Mouse (Mus musculus): ENCODE data around the gene Mad2l2. TPM values are rescaled to one million over a fixed set of nuclear protein-coding genes. Genes with fewer than 3 reads are reported as not detected.
"Not testable (repeated sequence)": the region's sequence is repeated elsewhere in the genome, so short reads cannot be mapped to it uniquely, and the experiment has no call there.

Mad2l2 gene
- polyA plus RNA-seq, 1 experiment from 2014 or later: 78.3 TPM

- H3K4me1 ChIP-seq: peaks cover 8% of the 10 kb centered on the region
- 68% methylated on average over 4 of the region's 4 CpGs for WGBS
- peaks cover 15% of the 10 kb centered on the region; the same call in 1 of the 2 replicates for H3K27me3 ChIP-seq
- no peaks in the 10 kb centered on the region for H3K36me3 ChIP-seq
- H3K4me3 ChIP-seq: no peak overlapping the region
- H3K9me3 ChIP-seq: no peaks in the 10 kb centered on the region
- no peak overlapping the region for H3K4me2 ChIP-seq (replicated peaks)
- no peak for ATAC-seq (ENCODE audit: low FRiP score, low read depth)
- no peak overlapping the region for H3K27ac ChIP-seq
- no peak overlapping the region for H3K9ac ChIP-seq
These were observed 55.6 kb downstream of the Mad2l2 start for GRCm38 (mm10) chr4:148185819-148186218.

- H3K36me3 ChIP-seq; H3K4me2 ChIP-seq (replicated peaks); H3K4me3 ChIP-seq; H3K27ac ChIP-seq; H3K9ac ChIP-seq; H3K9me3 ChIP-seq; ATAC-seq (ENCODE audit: low FRiP score, low read depth): not testable (repeated sequence)
- WGBS: 93% methylated on average over 1 of the region's 1 CpGs
- Histone ChIP-seq H3K4me1 (peaks cover 14% of the 10 kb centered on the region), H3K27me3 (0 out of 2 replicates have a peak, but pooled peaks cover 12% of the 10 kb centered on the region)
These were observed 58.6 kb downstream of the Mad2l2 start for GRCm38 (mm10) chr4:148188767-148189166.

- H3K36me3 ChIP-seq: no peaks in the 10 kb centered on the region
- no peak for ATAC-seq (ENCODE audit: low FRiP score, low read depth)
- no peak overlapping the region for H3K9ac ChIP-seq
- 0 out of 2 replicates have a peak, but pooled peaks cover 4% of the 10 kb centered on the region for H3K27me3 ChIP-seq
- 30% methylated on average over 11 of the region's 11 CpGs for WGBS
- no peak overlapping the region for H3K4me2 ChIP-seq (replicated peaks)
- no peak overlapping the region for H3K27ac ChIP-seq
- no peaks in the 10 kb centered on the region for H3K9me3 ChIP-seq
- H3K4me1 ChIP-seq: peaks cover 6% of the 10 kb centered on the region
- H3K4me3 ChIP-seq: no peak overlapping the region
These were observed 62.6 kb downstream of the Mad2l2 start for GRCm38 (mm10) chr4:148192707-148193245.

- no peak overlapping the region for H3K9ac ChIP-seq
- H3K27me3 ChIP-seq: peaks cover 14% of the 10 kb centered on the region; the same call in 1 of the 2 replicates
- H3K4me3 ChIP-seq: no peak overlapping the region
- H3K27ac ChIP-seq: no peak overlapping the region
- H3K4me2 ChIP-seq (replicated peaks): no peak overlapping the region
- peaks cover 6% of the 10 kb centered on the region for H3K4me1 ChIP-seq
- H3K36me3 ChIP-seq: no peaks in the 10 kb centered on the region
- H3K9me3 ChIP-seq: no peaks in the 10 kb centered on the region
- no peak for ATAC-seq (ENCODE audit: low FRiP score, low read depth)
These were observed 64.2 kb downstream of the Mad2l2 start for GRCm38 (mm10) chr4:148194400-148194799.

Small RNA genes within 50 kb of the gene (microRNA-seq; reads per million reads assigned to microRNA genes)
- gene Mir7022: not detected

Other genes with a start within 250 kb of the Mad2l2 start
- 33.7 and 37.8 TPM in 2 replicates for gene Mfn2, start 225.7 kb upstream of the Mad2l2 start, polyA plus RNA-seq (2015; fragmentation: Nextera tagmentation; extraction: Ambion mirVana)
- 78.2 and 82.8 TPM in 2 replicates for gene Plod1, start 193.6 kb upstream of the Mad2l2 start, polyA plus RNA-seq (2015; fragmentation: Nextera tagmentation; extraction: Ambion mirVana)
- gene 2510039O18Rik, start 189.5 kb upstream of the Mad2l2 start, polyA plus RNA-seq (2015; fragmentation: Nextera tagmentation; extraction: Ambion mirVana): 13.4 and 13.7 TPM in 2 replicates
- not detected in 2 replicates for gene Nppb, start 144.6 kb upstream of the Mad2l2 start, polyA plus RNA-seq (2015; fragmentation: Nextera tagmentation; extraction: Ambion mirVana)
- not detected in 2 replicates for gene Nppa, start 129.7 kb upstream of the Mad2l2 start, polyA plus RNA-seq (2015; fragmentation: Nextera tagmentation; extraction: Ambion mirVana)
- gene Clcn6, start 91.6 kb upstream of the Mad2l2 start, polyA plus RNA-seq (2015; fragmentation: Nextera tagmentation; extraction: Ambion mirVana): 7.5 and 8.2 TPM in 2 replicates
- gene Mthfr, start 91.3 kb upstream of the Mad2l2 start, polyA plus RNA-seq (2015; fragmentation: Nextera tagmentation; extraction: Ambion mirVana): 24.3 and 24.9 TPM in 2 replicates
- 13.2 and 14.1 TPM in 2 replicates for gene Agtrap, start 42.4 kb upstream of the Mad2l2 start, polyA plus RNA-seq (2015; fragmentation: Nextera tagmentation; extraction: Ambion mirVana)
- gene Draxin, start 314 bp downstream of the Mad2l2 start, polyA plus RNA-seq (2015; fragmentation: Nextera tagmentation; extraction: Ambion mirVana): 0.76 and 0.80 TPM in 2 replicates
- gene Fbxo6, start 21.8 kb downstream of the Mad2l2 start, polyA plus RNA-seq (2015; fragmentation: Nextera tagmentation; extraction: Ambion mirVana): 11.9 and 13.0 TPM in 2 replicates
- gene Fbxo44, start 30.1 kb downstream of the Mad2l2 start, polyA plus RNA-seq (2015; fragmentation: Nextera tagmentation; extraction: Ambion mirVana): 14.6 and 16.6 TPM in 2 replicates
- 5.5 and 5.9 TPM in 2 replicates for gene Fbxo2, start 30.2 kb downstream of the Mad2l2 start, polyA plus RNA-seq (2015; fragmentation: Nextera tagmentation; extraction: Ambion mirVana)
- 0.13 and 0.32 TPM in 2 replicates for gene Disp3, start 157.6 kb downstream of the Mad2l2 start, polyA plus RNA-seq (2015; fragmentation: Nextera tagmentation; extraction: Ambion mirVana)

Data from limb, embryonic 13.5 days (tissue).